ENCODE assay signal across 8 mouse cellular contexts in genomic region chr8:69328301-69329288, GRCm38 (mm10). TPM values are rescaled to one million over a fixed set of nuclear protein-coding genes. Genes with fewer than 3 reads are reported as not detected.
A peak's percentile ranks its signal among the peaks of the same experiment; 100 is the strongest.
DNase-seq lines count a peak whose midpoint lies in the region; ATAC-seq and TF ChIP-seq lines count a peak whose summit lies in the region.

No protein-coding gene starts in this region.

- H3K27ac ChIP-seq in heart, embryonic 13.5 days (replicated peaks), result no peak overlapping the region
- no peak overlapping the region for H3K27ac ChIP-seq in kidney, postnatal 0 days
- H3K27ac ChIP-seq in liver, adult 2 months (replicated peaks; ENCODE audit: insufficient read depth, low read depth, low read length), result no peak overlapping the region

- no peaks in the 10 kb centered on the region for H3K79me2 ChIP-seq in liver, adult 2 months (ENCODE audit: control insufficient read depth, insufficient read depth, low read length)

- WGBS in heart, embryonic 13.5 days, result 6% methylated on average over 24 of the region's 24 CpGs
- 8% methylated on average over 24 of the region's 24 CpGs for WGBS in kidney, postnatal 0 days
- 15% methylated on average over 24 of the region's 24 CpGs for WGBS in liver, adult 2 months

- DNase-seq in B cell, adult 2 months, result peak; percentile 90 to 91
- peak; percentile 88 for DNase-seq in brain, adult 2 months (ENCODE audit: low read depth, low spot score)
- DNase-seq in fibroblast of lung, adult 2 months (ENCODE audit: low read depth), result peak; percentile 30
- peak; percentile 82 for DNase-seq in kidney, postnatal 0 days (ENCODE audit: low spot score)
- DNase-seq in liver, adult 2 months (ENCODE audit: extremely low read depth, low read depth, low spot score), result peak; percentile 61
- DNase-seq in spleen, postnatal 4 days (ENCODE audit: low spot score in 2 of 2), result peak; percentile 72 to 88

- H3K36me3 ChIP-seq in heart, embryonic 13.5 days, result no peaks in the 10 kb centered on the region
- no peaks in the 10 kb centered on the region for H3K36me3 ChIP-seq in kidney, postnatal 0 days (ENCODE audit: insufficient read depth, low read length)
- H3K36me3 ChIP-seq in liver, adult 2 months (ENCODE audit: control insufficient read depth, insufficient read depth, low read length), result no peaks in the 10 kb centered on the region

- H3K9me3 ChIP-seq in heart, embryonic 13.5 days, result no peaks in the 10 kb centered on the region
- no peaks in the 10 kb centered on the region for H3K9me3 ChIP-seq in kidney, postnatal 0 days (replicated peaks; ENCODE audit: low read length)

- H3K27me3 ChIP-seq in heart, embryonic 13.5 days (replicated peaks), result no peaks in the 10 kb centered on the region
- H3K27me3 ChIP-seq in kidney, postnatal 0 days (ENCODE audit: insufficient read depth, low read length), result no peaks in the 10 kb centered on the region
- H3K27me3 ChIP-seq in liver, adult 2 months (ENCODE audit: control insufficient read depth, insufficient read depth, low read length), result no peaks in the 10 kb centered on the region

- H3K4me2 ChIP-seq in heart, embryonic 13.5 days, result peak overlapping the region; percentile 77
- peak overlapping the region; percentile 61 for H3K4me2 ChIP-seq in kidney, postnatal 0 days (ENCODE audit: low read length)

- peak overlapping the region; percentile 51 for H3K4me3 ChIP-seq in heart, embryonic 13.5 days
- H3K4me3 ChIP-seq in kidney, postnatal 0 days (replicated peaks; ENCODE audit: low read depth, low read length), result peak overlapping the region; percentile 36
- peak overlapping the region; percentile 61 for H3K4me3 ChIP-seq in liver, adult 2 months (ENCODE audit: insufficient read depth, low read depth, low read length)

- peak; percentile 92 for TF ChIP-seq CTCF in kidney, postnatal 0 days (IDR thresholded peaks at IDR 0.05; ENCODE audit: low read depth)
- peak; percentile 69 for TF ChIP-seq CTCF in liver, adult 2 months (IDR thresholded peaks at IDR 0.05; ENCODE audit: low read depth, low read length)

- ATAC-seq in heart, embryonic 13.5 days (ENCODE audit: extremely low read depth, insufficient number of reproducible peaks, low FRiP score, low TSS enrichment), result no peak
- ATAC-seq in kidney, postnatal 0 days (replicated peaks; ENCODE audit: low FRiP score, low read depth), result peak; percentile 86
- ATAC-seq in monocyte, adult 5-6 weeks (replicated peaks; ENCODE audit: insufficient number of reproducible peaks, low FRiP score, low TSS enrichment, poor library complexity, severe bottlenecking), result peak; percentile 78

- no peak for TF ChIP-seq POLR2A in liver, adult 2 months (IDR thresholded peaks at IDR 0.05; ENCODE audit: extremely low read depth, insufficient read depth, low read length)

- no peaks in the 10 kb centered on the region for H3K4me1 ChIP-seq in heart, embryonic 13.5 days
- no peaks in the 10 kb centered on the region for H3K4me1 ChIP-seq in kidney, postnatal 0 days (replicated peaks; ENCODE audit: insufficient read depth, low read length)
- no peaks in the 10 kb centered on the region for H3K4me1 ChIP-seq in liver, adult 2 months (ENCODE audit: control insufficient read depth, insufficient read depth, low read length)

- H3K9ac ChIP-seq in heart, embryonic 13.5 days, result peak overlapping the region; percentile 76
- peak overlapping the region; percentile 42; the same call in 1 of the 2 replicates for H3K9ac ChIP-seq in kidney, postnatal 0 days (ENCODE audit: low read depth, low read length)
- H3K9ac ChIP-seq in liver, adult 2 months (ENCODE audit: low read depth, low read length), result peak overlapping the region; percentile 40; the same call in 1 of the 2 replicates

RNA-seq across cellular contexts. Expression of gene D130040H23Rik, which starts 57.7 kb away (rescaled TPM):
- polyA plus RNA-seq in heart, embryonic 13.5 days (2015; fragmentation: Nextera tagmentation; extraction: Ambion mirVana), result 2.9 and 3.2 TPM in 2 replicates
- polyA plus RNA-seq in kidney, postnatal 0 days (2015; fragmentation: Nextera tagmentation; extraction: Ambion mirVana), result 3.0 and 3.8 TPM in 2 replicates
- 1.7 and 2.0 TPM in 2 replicates for total RNA-seq in liver, adult 2 months (2014; rRNA removed)
- polyA plus RNA-seq in liver, adult 2 months (2012; rRNA removed), result not detected in 2 replicates
- total RNA-seq in monocyte, adult 5-6 weeks (2017), result 16.5 to 32.0 TPM (median 19.1 TPM) in 3 replicates

Comparison
In these comparisons a context has a peak if more than half of its experiments do, and no peak if none do; other contexts are left out.
1. DNase-seq: peak in every context shown above with its lines; median percentile 90 in B cell, adult 2 months; 88 in brain, adult 2 months; 82 in kidney, postnatal 0 days; 80 in spleen, postnatal 4 days; 61 in liver, adult 2 months; 30 in fibroblast of lung, adult 2 months.